Mouse (Mus musculus) granulocyte monocyte progenitor cell, adult 5-6 weeks (primary cell): ENCODE results near the gene Kazald1. TPM values are rescaled to one million over a fixed set of nuclear protein-coding genes. Genes with fewer than 3 reads are reported as not detected.

ENCODE experiments used
- total RNA-seq, 2 experiments: library from RNA; stranded (forward) in 1 of 2; stranded (reverse) in 1 of 2; fragments of 200-712, 200-1000 nt in 1 of 2; fragments of >200 nt in 1 of 2; fragmentation: Nextera tagmentation in 1 of 2; gene quantifications; 2 replicates each; pipeline ENCODE4 v1.2.3; 2014 to 2017

Gene Kazald1
- total RNA-seq, 2 experiments from 2014 or later: not detected

Other genes starting within 250 kb of the Kazald1 start
- 29.5 and 33.0 TPM in 2 replicates for gene Slf2, start 144.1 kb upstream of the Kazald1 start, total RNA-seq (2014; fragmentation: Nextera tagmentation)
- gene Slf2, start 144.1 kb upstream of the Kazald1 start, total RNA-seq (2017): 38.5 and 39.6 TPM in 2 replicates
- 0.43 TPM in 1 of 2 replicates, not detected in the other for gene Sema4g, start 86.1 kb upstream of the Kazald1 start, total RNA-seq (2014; fragmentation: Nextera tagmentation)
- gene Sema4g, start 86.1 kb upstream of the Kazald1 start, total RNA-seq (2017): not detected in 2 replicates
- 27.9 and 30.2 TPM in 2 replicates for gene Twnk, start 69.6 kb upstream of the Kazald1 start, total RNA-seq (2014; fragmentation: Nextera tagmentation)
- gene Twnk, start 69.6 kb upstream of the Kazald1 start, total RNA-seq (2017): 20.1 and 23.0 TPM in 2 replicates
- 41.8 and 53.7 TPM in 2 replicates for gene Mrpl43, start 68.8 kb upstream of the Kazald1 start, total RNA-seq (2014; fragmentation: Nextera tagmentation)
- 35.5 and 37.9 TPM in 2 replicates for gene Mrpl43, start 68.8 kb upstream of the Kazald1 start, total RNA-seq (2017)
- gene Lzts2, start 60.8 kb upstream of the Kazald1 start, total RNA-seq (2014; fragmentation: Nextera tagmentation): 4.9 and 7.9 TPM in 2 replicates
- 6.9 and 9.9 TPM in 2 replicates for gene Lzts2, start 60.8 kb upstream of the Kazald1 start, total RNA-seq (2017)
- gene Pdzd7, start 29.5 kb upstream of the Kazald1 start, total RNA-seq (2014; fragmentation: Nextera tagmentation): 0.24 TPM in 1 of 2 replicates, not detected in the other
- gene Pdzd7, start 29.5 kb upstream of the Kazald1 start, total RNA-seq (2017): not detected in 2 replicates
- 10.5 and 21.1 TPM in 2 replicates for gene Sfxn3, start 27.7 kb upstream of the Kazald1 start, total RNA-seq (2014; fragmentation: Nextera tagmentation)
- 3.7 and 5.3 TPM in 2 replicates for gene Sfxn3, start 27.7 kb upstream of the Kazald1 start, total RNA-seq (2017)
- not detected in 2 replicates for gene Tlx1, start 75.4 kb downstream of the Kazald1 start, total RNA-seq (2014; fragmentation: Nextera tagmentation)
- not detected in 2 replicates for gene Tlx1, start 75.4 kb downstream of the Kazald1 start, total RNA-seq (2017)
- not detected in 2 replicates for gene Lbx1, start 160.6 kb downstream of the Kazald1 start, total RNA-seq (2014; fragmentation: Nextera tagmentation)
- not detected in 2 replicates for gene Lbx1, start 160.6 kb downstream of the Kazald1 start, total RNA-seq (2017)